Mouse (Mus musculus) mouse trophoblast stem cell (cell line): ENCODE data around the gene Fndc8.

ENCODE experiments used
- in situ Hi-C, 2 experiments: fragments of 300-500 bp; cut with MseI, MboI; formaldehyde crosslinking; loops; 2 replicates in 1 of 2; 3 replicates in 1 of 2; pipeline ENCODE4 v1.15.1; 2025

Gene Fndc8

GRCm38 (mm10) chr11:82891936-82892335, at the start of gene Fndc8:
Gene Fndc8, plus strand, starts transcription at chr11:82892124.
- in situ Hi-C loops, result loop anchor here in 1 of 2 experiments (10.0 to 25.0 kb wide), 2 partner anchors 277 to 655 kb away; no protein-coding TSS in a partner anchor

GRCm38 (mm10) chr11:82844771-82845414, 47.0 kb upstream of the Fndc8 start:
- in situ Hi-C loops, result no loop called here

- in situ Hi-C loops, result no loop called here
These were observed 46.4 kb upstream of the Fndc8 start for GRCm38 (mm10) chr11:82845415-82846078.

- in situ Hi-C loops, result no loop called here
These were observed 45.9 kb upstream of the Fndc8 start for GRCm38 (mm10) chr11:82846079-82846436.

GRCm38 (mm10) chr11:82846938-82847337, 45.0 kb upstream of the Fndc8 start:
- in situ Hi-C loops, result no loop called here

- in situ Hi-C loops, result no loop called here
These were observed 44.3 kb upstream of the Fndc8 start for GRCm38 (mm10) chr11:82847571-82848000.

GRCm38 (mm10) chr11:82850259-82850658, 41.7 kb upstream of the Fndc8 start:
- in situ Hi-C loops, result no loop called here

GRCm38 (mm10) chr11:82852115-82852514, 39.8 kb upstream of the Fndc8 start:
- in situ Hi-C loops, result no loop called here

- in situ Hi-C loops, result no loop called here
These were observed 39.4 kb upstream of the Fndc8 start for GRCm38 (mm10) chr11:82852540-82852939.

GRCm38 (mm10) chr11:82852958-82853357, 39.0 kb upstream of the Fndc8 start:
- in situ Hi-C loops, result no loop called here

GRCm38 (mm10) chr11:82854111-82854510, 37.8 kb upstream of the Fndc8 start:
- in situ Hi-C loops, result no loop called here

- in situ Hi-C loops, result no loop called here
These were observed 36.5 kb upstream of the Fndc8 start for GRCm38 (mm10) chr11:82855327-82855973.

- in situ Hi-C loops, result no loop called here
These were observed 35.9 kb upstream of the Fndc8 start for GRCm38 (mm10) chr11:82856032-82856431.

- in situ Hi-C loops, result no loop called here
These were observed 34.5 kb upstream of the Fndc8 start for GRCm38 (mm10) chr11:82857307-82857848.

- in situ Hi-C loops, result no loop called here
These were observed 31.2 kb upstream of the Fndc8 start for GRCm38 (mm10) chr11:82860759-82861158.

- in situ Hi-C loops, result no loop called here
These were observed 30.4 kb upstream of the Fndc8 start for GRCm38 (mm10) chr11:82861558-82861957.

- in situ Hi-C loops, result no loop called here
These were observed 29.3 kb upstream of the Fndc8 start for GRCm38 (mm10) chr11:82862638-82863037.

GRCm38 (mm10) chr11:82863059-82863458, 28.9 kb upstream of the Fndc8 start:
- in situ Hi-C loops, result no loop called here

GRCm38 (mm10) chr11:82863488-82863931, 28.4 kb upstream of the Fndc8 start:
- in situ Hi-C loops, result no loop called here

- in situ Hi-C loops, result no loop called here
These were observed 26.0 kb upstream of the Fndc8 start for GRCm38 (mm10) chr11:82865957-82866356.

- in situ Hi-C loops, result no loop called here
These were observed 24.9 kb upstream of the Fndc8 start for GRCm38 (mm10) chr11:82866850-82867564.

GRCm38 (mm10) chr11:82867956-82868355, 24.0 kb upstream of the Fndc8 start:
- in situ Hi-C loops, result no loop called here
